Mouse (Mus musculus) MEL (cell line): ENCODE measurements around the gene Prickle1.

Source experiments
- CHD2 ChIP-seq: IDR thresholded peaks from 2 replicates; pipeline ENCODE4 v1.6.1; 2011; ENCODE audit warnings: low read length, improper control_type of control experiment
- CTCF ChIP-seq, 3 experiments: IDR thresholded peaks in 2 of 3; conservative IDR thresholded peaks in 1 of 3; 2 replicates each; pipeline ENCODE4 v1.5.1; 2011 to 2012; ENCODE audit warnings: low read length in 3 of 3, low read depth in 2 of 3, mild to moderate bottlenecking in 2 of 3, improper control_type of control experiment in 1 of 3, inconsistent platforms in 1 of 3, mixed read lengths in 1 of 3, moderate library complexity in 1 of 3; ENCODE audit not compliant: control insufficient read depth in 1 of 3, insufficient read depth in 1 of 3, poor library complexity in 1 of 3, severe bottlenecking in 1 of 3
- EP300 ChIP-seq, 2 experiments: IDR thresholded peaks; 2 replicates each; pipeline ENCODE4 v1.6.1; 2011; ENCODE audit warnings: improper control_type of control experiment in 2 of 2, low read length in 2 of 2, low read depth in 1 of 2, mild to moderate bottlenecking in 1 of 2
- MEF2A ChIP-seq: IDR thresholded peaks from 2 replicates; pipeline ENCODE4 v1.6.1; 2014; ENCODE audit warnings: low read depth, mild to moderate bottlenecking, inconsistent platforms, low read length, improper control_type of control experiment; ENCODE audit not compliant: poor library complexity, insufficient replicate concordance, severe bottlenecking; ENCODE audit errors: extremely low read depth
- POLR2A ChIP-seq, 2 experiments: IDR thresholded peaks; 2 replicates each; pipeline ENCODE4 v1.6.1; 2011 to 2012; ENCODE audit warnings: low read length in 2 of 2, mild to moderate bottlenecking in 2 of 2, control low read depth in 1 of 2, improper control_type of control experiment in 1 of 2, low read depth in 1 of 2, moderate library complexity in 1 of 2; ENCODE audit not compliant: control insufficient read depth in 1 of 2, insufficient read depth in 1 of 2, poor library complexity in 1 of 2
- USF1 ChIP-seq: IDR thresholded peaks from 2 replicates; pipeline ENCODE4 v1.6.1; 2014; ENCODE audit warnings: low read depth, mild to moderate bottlenecking, inconsistent platforms, low read length, improper control_type of control experiment, moderate library complexity

GRCm38 (mm10) chr15:93537745-93538144 is 57.9 kb downstream of the Prickle1 start:
- TF ChIP-seq MEF2A = no peak
- TF ChIP-seq CTCF (IDR thresholded peaks at IDR 0.05 in 2 of 3, conservative IDR thresholded peaks at IDR 0.05 in 1 of 3; ENCODE audit: control insufficient read depth in 1 of 3, insufficient read depth in 1 of 3, low read depth in 2 of 3, low read length in 3 of 3, poor library complexity in 1 of 3, severe bottlenecking in 1 of 3) = no peak
- no peak for TF ChIP-seq EP300 (IDR thresholded peaks at IDR 0.05; ENCODE audit: low read depth in 1 of 2, low read length in 2 of 2)
- no peak for TF ChIP-seq POLR2A (IDR thresholded peaks at IDR 0.05; ENCODE audit: control insufficient read depth in 1 of 2, insufficient read depth in 1 of 2, low read depth in 1 of 2, low read length in 2 of 2, poor library complexity in 1 of 2)
- TF ChIP-seq CHD2 = no peak
- TF ChIP-seq USF1 = no peak
